Comparison of ENCODE assay signal across 8 mouse cellular contexts in the genomic region with DNA sequence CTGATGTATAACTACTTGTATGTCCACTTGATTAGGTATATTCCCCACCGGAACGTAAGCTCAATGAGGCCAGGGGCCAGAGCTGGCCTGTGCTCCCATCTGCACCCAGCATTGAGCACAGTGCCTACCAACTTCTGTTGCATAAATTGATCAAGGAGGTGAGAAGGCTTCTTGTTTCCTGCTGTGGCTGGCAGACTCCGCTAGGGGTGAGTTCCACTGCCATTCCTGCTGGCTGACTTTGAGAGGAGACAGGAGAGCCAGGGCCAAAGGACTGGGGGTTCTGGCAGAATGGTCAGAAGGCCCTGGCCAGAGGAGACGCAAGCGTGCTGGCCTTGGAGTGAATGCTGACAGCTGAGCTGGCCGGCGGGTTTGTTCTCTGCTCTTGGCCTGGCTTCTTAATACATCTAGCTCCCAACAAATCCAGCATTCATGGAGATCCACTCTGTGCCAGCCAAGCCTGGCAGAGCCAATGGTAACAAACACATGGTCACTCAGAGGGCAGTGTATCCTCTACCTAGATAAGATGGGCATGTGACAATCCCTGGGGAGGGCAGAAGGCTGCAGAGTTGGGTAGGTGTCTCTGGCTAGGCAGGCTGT. TPM values are rescaled to one million over a fixed set of nuclear protein-coding genes. Genes with fewer than 3 reads are reported as not detected.
A peak's percentile ranks its signal among the peaks of the same experiment; 100 is the strongest.
DNase-seq lines count a peak whose midpoint lies in the region; ATAC-seq lines count a peak whose summit lies in the region.

No protein-coding gene starts in this region.

- no peak overlapping the region for H3K27ac ChIP-seq in lung, embryonic 16.5 days (ENCODE audit: low read length)
- no peak overlapping the region for H3K27ac ChIP-seq in liver, embryonic 12.5 days

- intact Hi-C loops in heart, postnatal 25 days (cut with DNase I), result no loop called here

- no peak overlapping the region for H3K4me3 ChIP-seq in lung, embryonic 16.5 days (ENCODE audit: low read length)
- no peak overlapping the region for H3K4me3 ChIP-seq in liver, embryonic 12.5 days

- WGBS in lung, embryonic 16.5 days, result 41% methylated on average over 7 of the region's 7 CpGs
- WGBS in liver, embryonic 12.5 days (ENCODE audit: insufficient replicate concordance), result 69% methylated on average over 7 of the region's 7 CpGs

- DNase-seq in retina, postnatal 1 day, result peak; percentile 6
- DNase-seq in retina, embryonic 14.5 days (ENCODE audit: low spot score), result no peak
- DNase-seq in frontal cortex, postnatal 14 days (ENCODE audit: low spot score in 2 of 2), result peak; percentile 57 to 73
- peak; percentile 81 for DNase-seq in heart, postnatal 25 days (ENCODE audit: low spot score)
- no peak for DNase-seq in thymus, postnatal 36 days

- peak; percentile 21; the same call in 1 of the 2 replicates for ATAC-seq in lung, embryonic 16.5 days (ENCODE audit: low read depth)
- no peak for ATAC-seq in liver, embryonic 12.5 days
- ATAC-seq in megakaryocyte, adult 5-6 weeks (ENCODE audit: poor library complexity, severe bottlenecking), result no peak

- H3K36me3 ChIP-seq in lung, embryonic 16.5 days (ENCODE audit: control insufficient read depth, insufficient read depth, low read length), result no peaks in the 10 kb centered on the region
- no peaks in the 10 kb centered on the region for H3K36me3 ChIP-seq in liver, embryonic 12.5 days

- H3K4me2 ChIP-seq in lung, embryonic 16.5 days (ENCODE audit: low read depth, low read length), result no peak overlapping the region
- no peak overlapping the region for H3K4me2 ChIP-seq in liver, embryonic 12.5 days

- H3K4me1 ChIP-seq in lung, embryonic 16.5 days (replicated peaks; ENCODE audit: control insufficient read depth, insufficient read depth, low read length), result peaks cover 12% of the 10 kb centered on the region
- H3K4me1 ChIP-seq in liver, embryonic 12.5 days, result no peaks in the 10 kb centered on the region

- H3K9me3 ChIP-seq in lung, embryonic 16.5 days (ENCODE audit: control insufficient read depth, low read length), result no peaks in the 10 kb centered on the region
- H3K9me3 ChIP-seq in liver, embryonic 12.5 days (replicated peaks), result no peaks in the 10 kb centered on the region

- no peak overlapping the region for H3K9ac ChIP-seq in lung, embryonic 16.5 days (ENCODE audit: low read length)
- no peak overlapping the region for H3K9ac ChIP-seq in liver, embryonic 12.5 days

- H3K27me3 ChIP-seq in lung, embryonic 16.5 days (ENCODE audit: control insufficient read depth, insufficient read depth, low read depth, low read length), result no peaks in the 10 kb centered on the region
- H3K27me3 ChIP-seq in liver, embryonic 12.5 days (replicated peaks), result peaks cover 25% of the 10 kb centered on the region; the same call in 1 of the 2 replicates

RNA-seq across cellular contexts. Expression of a gene that starts 13.1 kb away (rescaled TPM):
- total RNA-seq in heart, postnatal 25 days (2021), result 100 to 1,000 TPM; 334 to 358 TPM
- 25.4 and 28.2 TPM in 2 replicates for polyA plus RNA-seq in lung, embryonic 16.5 days (2015; fragmentation: Nextera tagmentation; extraction: Ambion mirVana)
- polyA plus RNA-seq in liver, embryonic 12.5 days (2016; fragmentation: Nextera tagmentation; extraction: Ambion mirVana), result 110 and 112 TPM in 2 replicates
- total RNA-seq in megakaryocyte, adult 5-6 weeks (2015), result 29.1 and 32.3 TPM in 2 replicates
- 30.1 and 34.8 TPM in 2 replicates for total RNA-seq in megakaryocyte, adult 5-6 weeks (2017)

RNA-seq across cellular contexts. Expression of a gene that starts 15.7 kb away (rescaled TPM):
- 10 to 100 TPM; 19.1 to 21.3 TPM for total RNA-seq in heart, postnatal 25 days (2021)
- polyA plus RNA-seq in lung, embryonic 16.5 days (2015; fragmentation: Nextera tagmentation; extraction: Ambion mirVana), result 26.2 and 31.8 TPM in 2 replicates
- polyA plus RNA-seq in liver, embryonic 12.5 days (2016; fragmentation: Nextera tagmentation; extraction: Ambion mirVana), result 0.83 and 1.2 TPM in 2 replicates
- total RNA-seq in megakaryocyte, adult 5-6 weeks (2015), result not detected in 2 replicates
- total RNA-seq in megakaryocyte, adult 5-6 weeks (2017), result not detected in 2 replicates

RNA-seq across cellular contexts. Expression of a gene that starts 47.8 kb away (rescaled TPM):
- 10 to 100 TPM; 51.3 to 56.6 TPM for total RNA-seq in heart, postnatal 25 days (2021)
- 0.18 TPM in 1 of 2 replicates, not detected in the other for polyA plus RNA-seq in lung, embryonic 16.5 days (2015; fragmentation: Nextera tagmentation; extraction: Ambion mirVana)
- not detected in 2 replicates for polyA plus RNA-seq in liver, embryonic 12.5 days (2016; fragmentation: Nextera tagmentation; extraction: Ambion mirVana)
- total RNA-seq in megakaryocyte, adult 5-6 weeks (2015), result not detected in 2 replicates
- total RNA-seq in megakaryocyte, adult 5-6 weeks (2017), result not detected in 2 replicates

Comparison
In these comparisons a context has a peak if more than half of its experiments do, and no peak if none do; other contexts are left out.
1. DNase-seq: peak in retina, postnatal 1 day (single experiment), frontal cortex, postnatal 14 days (2 of 2) and heart, postnatal 25 days (single experiment); none in retina, embryonic 14.5 days (single experiment) and thymus, postnatal 36 days (0 of 2).
2. RNA of a gene that starts 13.1 kb away (total RNA-seq): 334 to 358 TPM in heart, postnatal 25 days; 29.1 to 34.8 TPM in megakaryocyte, adult 5-6 weeks; every median in the first group is over 4 times any median in the second.
3. RNA of a gene that starts 15.7 kb away (total RNA-seq): 19.1 to 21.3 TPM in heart, postnatal 25 days; not detected in megakaryocyte, adult 5-6 weeks; every median in the first group is over 10 times any median in the second.
4. RNA of a gene that starts 47.8 kb away (total RNA-seq): 51.3 to 56.6 TPM in heart, postnatal 25 days; not detected in megakaryocyte, adult 5-6 weeks; every median in the first group is over 10 times any median in the second.